In genomic region chr2:145787486-145787885, GRCm38 (mm10) we compare ENCODE assay signal across 10 mouse cellular contexts.
A peak's percentile ranks its signal among the peaks of the same experiment; 100 is the strongest.
DNase-seq lines count a peak whose midpoint lies in the region; ATAC-seq and TF ChIP-seq lines count a peak whose summit lies in the region.
"Had no signal": no experiment of that assay in that cellular context is flagged by ENCODE, and none has a peak within 500 bp of the region (broad histone marks: within the 10 kb centered on the region; RNA-seq: fewer than 3 reads in every experiment).

No protein-coding gene starts in this region.

- peak overlapping the region; percentile 1; the same call in 1 of the 2 replicates for H3K4me2 ChIP-seq in limb, embryonic 12.5 days
- peak overlapping the region; percentile 44 for H3K4me2 ChIP-seq in kidney, postnatal 0 days (ENCODE audit: low read length)
- H3K4me2 ChIP-seq in neural tube, embryonic 15.5 days: 0 out of 2 replicates have a peak overlapping the region, but pooled peaks have one; percentile 3

- no peak overlapping the region for H3K9ac ChIP-seq in limb, embryonic 12.5 days (replicated peaks)
- H3K9ac ChIP-seq in kidney, postnatal 0 days (ENCODE audit: low read depth, low read length): no peak overlapping the region
- H3K9ac ChIP-seq in neural tube, embryonic 15.5 days (replicated peaks): no peak overlapping the region

- TF ChIP-seq CTCF in kidney, postnatal 0 days (IDR thresholded peaks at IDR 0.05; ENCODE audit: low read depth): no peak

- DNase-seq in limb, embryonic 10.5 days (ENCODE audit: low spot score): no peak
- DNase-seq in fat pad, adult 2 months (ENCODE audit: extremely low read depth, low read depth, low spot score): peak; percentile 18
- DNase-seq in kidney, postnatal 0 days (ENCODE audit: low spot score): peak; percentile 38
- no peak for DNase-seq in B cell, adult 2 months
- DNase-seq in cerebellum, adult 9-11 months: no peak
- DNase-seq: adrenal gland, postnatal 10 days; thymus, postnatal 14 days had no signal

- no peak for ATAC-seq in limb, embryonic 12.5 days (ENCODE audit: insufficient number of reproducible peaks, insufficient read depth, low FRiP score, low TSS enrichment, low read depth)
- peak; percentile 70 for ATAC-seq in kidney, postnatal 0 days (replicated peaks; ENCODE audit: low FRiP score, low read depth)
- ATAC-seq in neural tube, embryonic 15.5 days (ENCODE audit: low FRiP score): no peak
- no peak for ATAC-seq in erythroid progenitor cell, adult 5-6 weeks (replicated peaks; ENCODE audit: low FRiP score, poor library complexity, severe bottlenecking)

- H3K4me1 ChIP-seq in limb, embryonic 12.5 days (replicated peaks): peaks cover 34% of the 10 kb centered on the region
- H3K4me1 ChIP-seq in limb, embryonic 10.5 days: peaks cover 40% of the 10 kb centered on the region
- H3K4me1 ChIP-seq in kidney, postnatal 0 days (replicated peaks; ENCODE audit: insufficient read depth, low read length): peaks cover 32% of the 10 kb centered on the region
- H3K4me1 ChIP-seq in neural tube, embryonic 15.5 days: peaks cover 27% of the 10 kb centered on the region

- no peaks in the 10 kb centered on the region for H3K9me3 ChIP-seq in limb, embryonic 12.5 days
- no peaks in the 10 kb centered on the region for H3K9me3 ChIP-seq in limb, embryonic 10.5 days (replicated peaks)
- no peaks in the 10 kb centered on the region for H3K9me3 ChIP-seq in kidney, postnatal 0 days (replicated peaks; ENCODE audit: low read length)
- no peaks in the 10 kb centered on the region for H3K9me3 ChIP-seq in neural tube, embryonic 15.5 days (replicated peaks)

- H3K4me3 ChIP-seq in limb, embryonic 12.5 days (replicated peaks): no peak overlapping the region
- no peak overlapping the region for H3K4me3 ChIP-seq in limb, embryonic 10.5 days
- H3K4me3 ChIP-seq in kidney, postnatal 0 days (replicated peaks; ENCODE audit: low read depth, low read length): no peak overlapping the region
- H3K4me3 ChIP-seq in neural tube, embryonic 15.5 days (replicated peaks): no peak overlapping the region

- H3K27ac ChIP-seq in limb, embryonic 12.5 days: no peak overlapping the region
- no peak overlapping the region for H3K27ac ChIP-seq in limb, embryonic 10.5 days
- peak overlapping the region; percentile 92 for H3K27ac ChIP-seq in kidney, postnatal 0 days
- H3K27ac ChIP-seq in neural tube, embryonic 15.5 days (replicated peaks): no peak overlapping the region

- H3K36me3 ChIP-seq in limb, embryonic 12.5 days: no peaks in the 10 kb centered on the region
- no peaks in the 10 kb centered on the region for H3K36me3 ChIP-seq in limb, embryonic 10.5 days
- H3K36me3 ChIP-seq in kidney, postnatal 0 days (ENCODE audit: insufficient read depth, low read length): 0 out of 2 replicates have a peak, but pooled peaks cover 9% of the 10 kb centered on the region
- H3K36me3 ChIP-seq in neural tube, embryonic 15.5 days: no peaks in the 10 kb centered on the region

- WGBS in limb, embryonic 12.5 days: 72% methylated on average over 7 of the region's 7 CpGs
- 77% methylated on average over 7 of the region's 7 CpGs for WGBS in limb, embryonic 10.5 days
- WGBS in kidney, postnatal 0 days: 45% methylated on average over 7 of the region's 7 CpGs
- 41% methylated on average over 7 of the region's 7 CpGs for WGBS in neural tube, embryonic 15.5 days

- no peaks in the 10 kb centered on the region for H3K27me3 ChIP-seq in limb, embryonic 12.5 days
- no peaks in the 10 kb centered on the region for H3K27me3 ChIP-seq in limb, embryonic 10.5 days (ENCODE audit: low read depth, poor library complexity, severe bottlenecking)
- no peaks in the 10 kb centered on the region for H3K27me3 ChIP-seq in kidney, postnatal 0 days (ENCODE audit: insufficient read depth, low read length)
- no peaks in the 10 kb centered on the region for H3K27me3 ChIP-seq in neural tube, embryonic 15.5 days (replicated peaks)

Comparison
In these comparisons a context has a peak if more than half of its experiments do, and no peak if none do; other contexts are left out.
1. DNase-seq: peak in fat pad, adult 2 months (single experiment) and kidney, postnatal 0 days (single experiment); none in limb, embryonic 10.5 days (single experiment), B cell, adult 2 months (0 of 2) and cerebellum, adult 9-11 months (single experiment).
2. Peak in every context shown above with its lines, with median percentiles within 50 percentile points of each other: H3K4me2 ChIP-seq.